Mouse (Mus musculus): ENCODE results near the gene Trabd2b.

The Trabd2b gene

DNA sequence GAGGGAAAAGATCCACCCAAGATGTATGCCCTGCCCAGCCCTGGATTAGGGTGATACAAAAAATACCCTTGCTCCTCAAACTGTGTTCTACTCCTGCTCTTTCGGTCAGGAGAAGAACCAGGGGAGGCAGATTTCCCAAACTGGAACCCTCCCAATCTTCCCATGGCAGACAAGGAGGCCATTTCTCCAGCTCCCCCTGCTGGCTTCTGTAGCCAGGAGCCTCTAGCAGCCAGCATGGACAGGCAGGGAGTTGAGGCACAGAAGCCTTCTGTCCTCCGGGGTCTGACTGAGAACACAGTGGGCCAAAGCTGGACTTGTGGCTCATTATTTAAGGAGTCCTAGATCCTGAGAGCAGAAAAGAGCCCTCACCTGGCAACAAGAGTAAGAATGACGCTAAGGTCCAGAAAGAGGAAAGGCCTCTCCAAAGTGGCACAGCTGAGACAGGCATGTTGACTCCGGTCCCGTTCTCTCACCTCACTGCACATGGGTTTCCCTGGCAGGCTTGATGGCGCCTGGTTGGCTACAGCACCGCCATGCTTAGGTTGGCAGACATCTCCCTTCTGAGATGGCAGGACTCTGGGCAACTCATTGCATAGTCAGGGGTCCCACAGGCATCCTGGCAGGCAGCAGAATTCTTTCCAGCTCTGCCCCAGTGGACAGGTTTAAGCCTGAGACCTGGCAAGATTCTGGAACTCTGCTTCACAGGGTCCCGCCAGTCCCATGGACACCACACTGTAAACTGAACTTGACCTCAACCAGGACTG, 204.8 kb downstream of the Trabd2b start:
- peak; percentile 53 for DNase-seq

DNA sequence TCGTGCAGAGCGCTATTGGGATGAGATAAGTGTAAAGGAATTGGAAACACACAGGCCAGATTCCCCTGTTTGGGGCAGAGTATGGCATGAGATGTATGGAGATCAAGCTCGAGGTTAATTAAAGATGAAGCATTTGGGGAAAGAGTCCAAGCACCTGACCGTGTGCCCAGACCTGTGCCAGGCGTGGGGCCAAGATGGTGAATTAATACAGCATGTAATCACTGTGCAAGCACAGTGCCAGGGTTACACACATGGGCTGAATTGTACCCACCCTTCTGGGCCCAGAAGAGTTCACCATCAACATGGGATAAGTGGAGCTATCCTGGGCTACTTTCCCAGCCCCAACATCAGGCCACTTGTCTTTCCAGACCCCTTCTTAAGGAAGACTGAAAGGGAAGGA, 205.5 kb downstream of the Trabd2b start:
- DNase-seq, result no peak

DNA sequence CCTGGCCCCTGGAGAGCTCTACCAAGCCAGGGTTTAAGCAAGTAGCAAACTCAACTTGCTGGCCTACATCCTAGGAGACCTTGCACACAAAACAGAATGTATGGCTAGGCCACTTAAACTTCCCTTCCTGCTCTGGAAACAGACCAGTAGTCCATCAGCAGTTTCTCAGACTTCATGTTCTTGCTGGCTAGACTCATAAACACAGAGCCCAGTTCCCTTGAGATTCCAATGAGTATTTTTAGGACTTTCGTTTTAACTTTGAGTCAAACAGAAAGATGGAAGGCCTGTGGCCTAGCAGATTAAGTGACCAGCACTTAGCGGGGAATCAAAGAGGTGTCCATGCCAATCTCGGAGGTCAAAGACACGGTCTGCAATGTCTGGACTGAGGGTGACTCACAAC, 206.3 kb downstream of the Trabd2b start:
- no peak for DNase-seq

DNA sequence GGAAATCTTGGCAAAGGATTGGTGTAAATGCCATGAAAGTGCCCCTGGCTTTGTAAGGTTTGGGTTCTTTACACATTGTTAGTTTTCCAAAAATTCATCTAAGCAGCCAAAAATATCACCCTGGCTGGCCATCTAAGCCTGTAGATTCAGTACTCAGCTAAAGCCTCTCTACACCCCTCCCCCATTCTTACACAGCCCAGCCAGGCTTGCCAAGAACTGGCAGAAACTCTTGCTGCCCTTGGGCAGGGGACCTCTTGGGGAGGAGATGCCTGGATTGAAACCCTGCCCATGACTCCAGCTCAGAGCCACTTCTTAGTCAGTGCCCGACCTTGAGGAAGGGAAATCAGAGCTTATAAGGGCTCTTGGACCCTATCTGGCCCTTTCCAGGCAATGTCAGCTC, 207.6 kb downstream of the Trabd2b start:
- DNase-seq, result no peak

DNA sequence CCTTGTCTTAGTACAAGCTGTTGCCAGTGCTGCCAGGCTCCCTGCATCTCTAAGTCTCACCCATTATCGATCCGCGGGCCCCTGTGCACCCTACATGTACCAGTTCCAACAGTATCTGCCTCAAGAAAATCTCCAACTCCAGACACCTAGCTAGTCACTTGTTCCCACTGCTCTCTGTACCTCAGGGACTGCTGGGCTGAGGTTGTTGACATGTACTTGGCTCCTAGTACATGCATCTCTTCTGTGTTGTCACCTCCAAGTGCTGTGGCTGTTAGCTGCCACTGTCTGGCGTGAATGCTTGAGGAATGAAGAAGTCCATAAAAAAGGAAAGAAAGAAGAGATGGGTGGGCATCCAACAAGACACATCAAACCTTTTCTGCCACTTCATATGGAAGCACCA, 209.2 kb downstream of the Trabd2b start:
- DNase-seq, result no peak

DNA sequence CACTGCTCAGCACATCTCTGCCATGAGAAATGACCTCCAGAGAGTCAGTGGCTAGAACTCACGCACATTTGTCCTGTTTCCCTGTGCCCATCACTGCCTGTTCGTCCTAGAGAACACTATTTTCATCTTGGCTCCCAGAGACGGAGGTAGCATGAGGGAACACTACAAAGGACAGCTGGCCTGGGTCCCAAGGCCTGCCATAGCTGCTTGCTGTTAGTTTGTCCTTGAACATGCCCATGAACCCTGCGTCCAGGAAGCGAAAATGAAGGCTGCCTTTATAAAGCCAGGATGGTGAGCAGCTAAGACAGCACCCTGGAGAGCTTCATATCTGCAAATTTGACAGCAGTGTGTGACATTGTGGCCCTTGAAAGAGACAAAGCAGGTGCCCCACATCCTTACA, 216.4 kb downstream of the Trabd2b start:
- no peak for DNase-seq

DNA sequence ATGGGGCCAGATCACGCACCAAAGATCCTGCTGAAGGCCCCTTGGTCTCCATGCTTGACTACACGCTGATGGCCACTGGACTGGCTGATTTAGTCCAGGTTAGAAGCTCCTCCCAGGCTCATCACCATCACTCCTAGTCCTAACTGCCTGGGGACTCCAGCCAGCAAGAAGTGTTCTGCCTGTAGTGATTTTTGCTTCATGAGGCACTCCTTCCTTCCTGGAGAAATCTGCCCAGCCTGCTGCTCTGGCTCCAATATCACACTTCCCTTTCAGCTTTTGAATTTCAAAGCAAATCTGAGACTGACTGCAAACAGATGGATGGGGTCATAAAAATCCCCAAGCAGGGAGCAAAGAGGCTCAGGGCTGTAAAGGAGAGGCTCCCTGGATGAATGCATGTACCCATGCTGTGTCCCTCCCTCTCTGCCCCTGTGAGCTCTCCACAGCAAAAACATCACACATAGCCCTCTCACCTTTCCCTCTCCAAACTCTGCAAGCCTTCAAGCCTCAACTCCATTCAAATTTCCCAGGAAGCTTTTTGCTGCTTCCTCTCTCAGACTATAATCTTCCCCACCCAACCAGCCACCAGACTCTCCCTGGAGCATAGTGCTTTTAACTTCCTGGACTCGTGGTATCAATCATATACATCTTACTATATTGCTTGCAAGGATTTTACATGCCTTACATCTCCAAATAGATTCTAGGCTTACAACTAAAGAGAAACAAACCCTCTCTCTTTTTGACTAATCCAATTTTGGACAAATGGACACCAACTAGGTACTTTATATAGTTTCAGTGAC, 217.8 kb downstream of the Trabd2b start:
- peak; percentile 53 for DNase-seq

DNA sequence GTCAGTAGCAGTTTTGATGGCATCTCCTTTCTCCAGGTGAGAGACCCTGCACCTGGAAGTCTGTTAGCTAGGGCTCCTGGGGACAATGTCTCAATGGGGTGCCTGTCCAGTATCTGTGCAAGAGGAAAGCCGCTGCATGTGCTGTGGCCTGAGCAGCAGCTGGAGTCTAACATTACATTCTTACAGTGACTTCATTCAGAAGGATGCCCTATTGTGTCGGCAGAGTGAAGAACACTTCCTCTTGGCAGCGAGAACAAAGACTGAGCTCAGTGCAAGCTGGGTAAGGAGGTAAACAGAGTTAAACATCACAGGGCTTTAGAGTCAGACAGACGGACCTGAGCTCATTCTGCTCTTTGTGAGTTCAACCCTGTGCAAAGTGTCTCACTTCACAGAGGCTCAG, 218.8 kb downstream of the Trabd2b start:
- DNase-seq, result peak; percentile 32

DNA sequence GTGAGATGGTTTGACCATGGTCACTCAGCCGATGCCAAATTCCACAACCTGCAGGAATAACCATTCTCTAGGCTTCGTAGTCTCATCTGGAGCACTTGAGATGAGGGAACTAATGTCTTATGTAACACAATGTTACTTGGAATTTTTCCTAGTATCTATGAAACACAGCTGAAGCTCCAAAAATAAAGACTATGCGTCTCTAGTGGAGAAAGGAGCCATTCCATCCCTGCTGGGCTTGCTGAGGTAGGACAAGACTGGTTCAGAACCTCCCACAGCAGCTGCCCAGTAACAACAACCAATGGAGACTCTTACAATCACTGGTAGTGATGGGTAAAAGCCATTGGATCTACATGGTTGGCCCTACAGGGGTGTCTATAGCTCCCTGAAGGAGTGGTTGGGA, 219.4 kb downstream of the Trabd2b start:
- DNase-seq, result no peak

DNA sequence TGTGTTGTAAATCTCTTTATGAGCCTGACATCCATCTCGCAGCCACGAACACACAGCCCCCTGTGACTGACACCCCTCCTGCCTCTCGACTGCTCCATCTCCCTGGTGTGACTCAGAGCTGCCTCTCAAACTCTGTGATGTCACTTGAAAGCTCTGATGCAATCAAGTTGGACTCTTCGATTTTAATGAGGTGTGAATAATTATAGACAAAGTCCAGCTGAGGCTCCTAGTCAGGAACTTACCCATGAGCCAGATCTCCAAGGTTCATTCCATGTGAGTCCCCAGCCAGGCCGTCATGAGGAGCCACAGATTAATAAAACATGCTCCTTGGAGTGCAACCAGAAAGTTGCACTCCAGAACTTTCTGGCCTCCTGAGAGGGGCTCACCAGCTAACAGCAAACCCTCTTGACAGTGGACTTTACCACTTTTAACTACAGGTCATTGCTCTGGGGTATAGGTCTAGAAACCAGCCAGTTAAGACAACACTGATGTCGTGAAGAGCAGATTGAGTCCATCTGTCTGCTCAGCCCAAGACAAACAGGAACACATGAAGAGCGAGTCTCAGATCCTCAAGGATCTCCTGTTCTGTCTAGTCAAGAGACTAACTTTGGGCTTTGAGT, 221.3 kb downstream of the Trabd2b start:
- DNase-seq, result peak; percentile 72

DNA sequence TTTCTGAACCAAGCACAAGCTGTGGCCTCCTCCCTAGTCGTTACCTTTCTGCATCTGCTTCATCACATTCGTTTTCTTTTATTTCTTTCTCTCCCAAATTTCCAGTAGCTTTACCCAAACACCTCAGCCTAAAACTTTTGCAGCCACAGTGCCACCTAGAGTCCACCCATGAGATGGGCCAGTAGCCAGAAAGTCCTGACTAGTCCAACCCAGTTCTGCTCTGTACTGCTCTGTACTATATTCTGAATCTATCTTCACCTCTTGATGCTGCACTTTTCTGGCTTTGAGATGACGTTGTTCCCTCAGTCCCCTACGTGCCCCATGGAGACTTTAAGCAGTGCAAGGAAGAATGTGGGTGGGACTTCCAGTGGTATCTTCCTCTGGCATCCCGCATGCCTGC, 229.4 kb downstream of the Trabd2b start:
- peak; percentile 78 for DNase-seq

DNA sequence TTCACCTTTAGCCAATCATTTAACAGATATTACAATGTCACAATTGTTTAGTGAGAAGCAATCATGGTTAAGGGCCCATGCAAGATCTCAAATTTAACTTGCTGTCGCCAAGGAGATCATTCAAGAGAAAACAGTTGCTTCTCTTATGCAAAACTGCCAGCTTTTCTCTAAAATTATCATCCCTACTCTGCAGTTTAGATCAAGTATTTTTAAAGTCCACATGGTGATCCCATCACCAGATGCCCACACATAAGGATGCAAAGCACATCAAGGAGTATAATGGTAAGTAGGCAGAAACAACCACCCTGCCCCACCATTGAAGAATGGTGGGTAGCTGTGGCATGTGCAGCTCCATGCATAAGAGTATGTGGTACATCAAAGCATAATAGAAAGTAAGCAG, 229.8 kb downstream of the Trabd2b start:
- DNase-seq, result no peak

DNA sequence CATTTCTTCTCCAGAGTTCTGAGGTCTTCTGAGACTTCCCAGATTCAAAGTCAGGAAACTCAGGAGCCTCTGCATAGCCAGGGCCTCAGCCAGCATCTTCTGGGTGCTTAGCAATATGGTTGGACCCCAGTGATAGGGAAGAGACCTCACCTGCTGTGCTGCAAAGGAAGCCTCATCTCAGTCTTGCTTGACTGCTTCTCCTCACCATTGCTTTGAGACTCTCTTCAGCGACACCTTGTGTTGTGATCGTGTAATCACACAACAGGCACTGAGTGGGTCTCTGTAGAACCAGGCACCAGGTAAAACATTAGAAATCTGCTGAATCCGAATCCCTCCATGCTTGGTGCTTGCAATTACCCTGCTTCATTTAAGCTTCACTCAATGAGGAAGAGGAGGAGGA, 230.6 kb downstream of the Trabd2b start:
- DNase-seq, result peak; percentile 52

DNA sequence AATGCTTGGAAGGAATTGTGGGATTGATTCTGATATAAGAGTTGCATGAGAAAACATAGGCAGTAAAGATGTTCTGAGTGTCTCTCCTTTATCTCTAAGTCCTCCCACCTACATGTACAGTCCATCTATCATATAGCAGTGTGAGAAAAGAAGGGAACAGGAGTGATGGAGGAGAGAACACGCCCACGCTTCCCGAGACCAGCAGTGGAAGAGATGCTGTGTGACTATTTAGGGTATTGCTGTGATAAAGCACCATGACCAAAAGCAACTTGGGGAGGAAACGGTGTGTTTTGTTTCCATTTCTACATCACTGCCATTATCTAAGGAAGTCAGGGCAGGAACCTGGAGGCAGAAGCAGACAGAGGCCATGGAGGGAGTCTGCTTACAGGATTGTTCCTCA, 235.9 kb downstream of the Trabd2b start:
- DNase-seq, result no peak

DNA sequence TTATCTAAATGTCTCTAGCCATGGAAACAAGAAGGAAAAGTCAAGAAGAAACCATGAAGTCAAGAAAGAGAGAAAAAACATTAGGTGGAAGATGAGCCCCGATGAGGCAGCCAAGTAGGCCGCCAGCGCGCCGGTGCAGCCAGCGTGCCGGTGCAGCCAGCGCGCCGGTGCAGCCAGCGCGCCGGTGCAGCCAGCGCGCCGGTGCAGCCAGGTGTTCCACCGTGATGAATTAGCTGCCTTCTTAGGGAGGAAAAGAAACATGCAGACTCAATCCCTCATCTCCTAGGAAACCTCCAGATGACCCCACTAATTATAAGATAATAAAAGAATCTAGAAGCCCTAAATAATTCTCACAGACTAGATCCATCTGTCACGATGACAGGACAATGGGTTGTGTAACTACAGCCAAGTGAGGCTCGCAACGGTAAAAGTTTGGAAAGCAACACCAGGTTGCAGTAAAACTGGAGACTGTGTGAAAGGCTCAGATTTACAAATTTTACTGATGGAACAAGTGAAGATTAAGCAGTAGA, 237.2 kb downstream of the Trabd2b start:
- DNase-seq, result no peak

DNA sequence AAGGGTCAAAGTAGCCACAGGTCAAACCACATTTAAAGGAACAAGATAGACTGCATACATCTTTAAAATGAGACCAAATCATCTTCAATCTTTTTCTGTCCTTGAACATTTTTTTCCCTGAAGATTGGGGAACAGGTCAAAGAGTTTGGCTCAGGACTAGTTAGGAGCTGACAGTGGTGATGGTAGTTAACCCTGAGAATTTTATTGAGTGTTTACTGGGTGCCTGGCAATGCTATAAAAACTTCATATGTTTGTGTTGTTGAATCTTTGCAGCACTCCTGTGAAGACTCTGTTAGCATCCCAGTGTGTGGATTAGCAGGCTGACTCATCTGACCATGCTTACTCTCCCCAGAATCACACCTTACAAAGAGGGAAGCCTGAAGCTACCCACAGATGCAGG, 238.8 kb downstream of the Trabd2b start:
- no peak for DNase-seq

DNA sequence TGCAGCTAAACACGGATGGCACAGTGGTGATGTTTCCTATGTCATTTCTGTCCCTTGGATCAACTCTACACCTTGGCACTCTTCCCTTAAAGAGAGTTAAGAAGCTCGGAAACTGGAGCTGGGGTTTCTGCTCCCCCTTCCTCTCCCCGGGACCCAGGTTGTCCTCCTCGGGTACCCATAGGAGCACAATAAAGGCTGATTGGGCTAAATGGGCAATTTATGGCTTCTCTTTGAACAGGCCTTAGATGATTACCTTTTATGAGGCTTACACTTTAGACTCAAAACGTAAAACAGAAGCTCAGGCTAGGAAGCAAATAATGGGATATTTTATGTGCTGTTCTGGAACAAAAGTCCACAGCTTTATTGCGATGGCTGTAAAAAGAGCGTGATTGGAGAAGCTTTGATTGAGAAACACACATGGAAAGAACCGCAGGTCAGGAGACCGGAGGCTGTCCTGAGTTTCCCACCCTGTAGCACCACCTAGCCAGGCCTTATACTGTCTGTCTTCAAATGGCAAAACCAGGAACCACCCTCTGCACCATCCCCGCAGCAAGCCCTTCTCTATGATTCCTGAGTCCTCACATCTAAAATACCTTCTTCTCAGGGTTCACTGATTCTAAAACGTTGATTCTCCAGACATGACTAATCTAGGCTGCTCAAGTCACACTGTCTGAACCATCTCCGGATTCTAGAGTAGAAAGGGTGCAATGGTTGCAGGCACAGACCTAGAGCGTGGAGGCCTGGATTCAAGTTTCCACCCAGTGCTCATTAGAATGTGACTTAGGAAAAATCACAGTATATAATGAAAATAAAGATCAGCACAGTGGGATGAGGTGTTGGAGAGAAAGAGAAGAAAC, 240.5 kb downstream of the Trabd2b start:
- DNase-seq, result no peak

DNA sequence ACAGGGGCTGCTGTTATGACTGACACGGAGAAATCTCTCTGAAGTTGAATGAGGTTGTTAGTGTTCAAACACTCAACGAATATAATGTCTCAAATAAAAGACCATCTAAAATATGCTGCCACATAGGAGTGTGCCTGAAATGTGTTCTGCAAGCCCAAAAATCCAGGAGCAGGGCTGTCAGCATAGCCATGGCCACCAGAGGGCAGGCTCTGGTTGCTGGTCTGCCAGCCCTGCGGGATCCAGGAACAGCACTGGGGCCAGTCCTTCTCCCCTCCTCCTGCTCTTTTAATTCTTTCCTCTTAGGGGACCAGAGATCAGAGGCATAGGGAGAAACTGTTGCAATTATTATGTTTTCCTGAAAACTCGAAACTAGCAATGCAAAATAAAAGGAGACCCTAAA, 241.2 kb downstream of the Trabd2b start:
- peak; percentile 74 for DNase-seq

DNA sequence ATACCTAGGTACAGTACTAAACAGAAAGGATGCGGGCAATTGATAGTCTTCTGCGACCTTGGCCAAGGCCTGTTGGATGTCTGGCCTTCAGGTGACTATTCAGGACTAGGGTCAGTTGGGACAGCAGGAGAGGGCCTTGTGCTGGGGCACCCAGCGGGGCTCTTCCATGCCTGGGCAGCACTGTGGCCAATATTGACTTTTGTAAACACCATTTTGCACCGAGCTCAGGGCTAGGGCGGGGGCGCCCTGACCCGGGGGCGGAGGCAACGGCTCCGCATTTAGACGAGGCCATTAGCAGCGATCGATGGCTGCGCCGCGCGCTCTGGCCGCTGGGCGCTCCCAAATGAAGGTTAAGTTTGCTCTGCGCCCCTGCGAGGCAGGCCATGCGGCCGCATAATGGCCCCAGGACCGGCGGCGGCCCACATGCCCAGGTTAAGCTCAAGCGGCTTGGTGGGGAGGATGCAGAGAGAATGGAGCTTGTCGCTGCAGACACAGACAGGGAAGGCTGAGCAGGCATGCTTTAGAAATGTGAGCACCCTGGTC, 242.1 kb downstream of the Trabd2b start:
- no peak for DNase-seq

DNA sequence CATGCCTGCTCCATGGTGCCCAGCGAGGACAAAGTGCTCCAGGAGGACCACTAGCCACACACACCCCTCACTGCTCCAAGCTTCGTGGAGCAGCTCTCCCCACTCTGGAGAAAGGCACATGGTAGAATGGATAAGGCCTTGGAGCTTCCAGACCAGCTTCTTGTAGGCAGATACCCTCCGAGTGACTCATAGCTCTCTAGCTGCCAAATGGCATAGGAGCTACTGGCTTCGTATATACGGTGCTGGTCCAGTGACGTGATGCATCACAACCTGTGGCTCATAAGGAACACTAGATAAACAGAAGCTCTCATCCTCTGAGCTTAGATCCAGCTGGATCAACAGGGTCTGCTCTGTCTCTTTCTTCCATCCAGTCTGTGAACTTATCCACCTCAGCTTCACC, 244.0 kb downstream of the Trabd2b start:
- no peak for DNase-seq

DNA sequence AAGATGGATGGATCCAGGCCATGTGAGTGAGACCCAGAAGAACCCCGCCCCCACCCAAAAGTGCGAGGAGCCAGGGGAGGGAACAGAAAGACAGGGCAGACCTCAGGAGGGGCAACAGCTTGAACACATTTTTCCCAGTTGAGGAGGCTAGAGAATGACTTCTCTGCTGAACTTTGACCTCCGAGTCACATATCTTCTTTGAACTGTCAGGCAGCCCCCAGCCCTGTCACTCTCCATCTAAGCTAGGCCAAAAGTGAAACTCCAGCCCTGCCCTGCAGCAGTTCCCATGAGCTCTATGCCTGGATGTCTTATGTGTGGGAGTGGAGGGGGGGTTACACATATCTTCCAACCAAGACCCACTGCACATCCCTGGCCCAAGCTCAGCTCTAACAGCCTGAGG, 244.5 kb downstream of the Trabd2b start:
- no peak for DNase-seq

DNA sequence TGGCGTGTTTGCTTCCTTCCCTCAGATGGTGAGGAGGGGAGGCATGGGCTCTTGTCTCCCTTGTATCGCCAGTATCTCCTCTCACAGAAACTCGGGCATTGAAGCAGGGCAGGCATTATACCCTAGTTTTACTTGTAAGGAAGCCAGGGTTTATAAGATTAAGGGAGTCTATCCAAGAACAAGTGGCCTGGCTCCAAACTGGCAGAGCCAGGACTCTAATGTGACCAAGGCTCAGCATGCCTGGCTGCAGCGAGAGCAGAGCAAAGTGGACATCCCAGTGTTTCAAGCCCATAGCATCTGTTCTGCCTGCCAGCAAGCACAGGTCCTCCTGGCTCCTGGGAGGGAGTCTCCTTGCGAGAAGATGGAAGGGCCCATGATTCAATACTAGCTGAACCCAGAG, 245.1 kb downstream of the Trabd2b start:
- DNase-seq, result no peak

Data from lung, postnatal 36 days (tissue).